Mouse (Mus musculus) spleen, adult 12 weeks (tissue): ENCODE results near the gene Wnk2.

Experiments
- DNase-seq: peaks from one replicate; pipeline ENCODE4 v3.0.0; 2022; ENCODE audit warnings: low spot score

Wnk2 gene

DNA sequence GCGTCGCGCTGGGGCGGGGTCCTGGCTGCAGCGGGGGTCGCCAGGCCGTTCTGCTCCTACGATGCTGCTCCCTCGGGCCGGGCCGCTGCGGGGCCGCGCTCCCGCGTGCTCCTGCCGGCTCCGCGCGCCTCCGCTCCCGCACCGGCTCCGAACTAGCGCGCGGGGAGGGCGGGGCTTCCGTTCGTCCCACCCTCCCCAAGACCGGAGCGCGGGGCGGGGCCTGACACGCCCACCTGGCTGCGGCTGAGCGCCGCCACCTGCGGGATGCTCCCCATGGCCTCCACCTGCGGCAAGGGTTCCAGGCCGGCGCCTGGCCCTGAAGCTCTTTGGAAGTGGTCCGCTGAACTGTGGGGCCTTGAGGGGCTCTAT lies at the start of gene Wnk2:
Wnk2 (minus strand) TSS at position 157 of the 369 bp plus-strand sequence.
- DNase-seq = peak; percentile 12

DNA sequence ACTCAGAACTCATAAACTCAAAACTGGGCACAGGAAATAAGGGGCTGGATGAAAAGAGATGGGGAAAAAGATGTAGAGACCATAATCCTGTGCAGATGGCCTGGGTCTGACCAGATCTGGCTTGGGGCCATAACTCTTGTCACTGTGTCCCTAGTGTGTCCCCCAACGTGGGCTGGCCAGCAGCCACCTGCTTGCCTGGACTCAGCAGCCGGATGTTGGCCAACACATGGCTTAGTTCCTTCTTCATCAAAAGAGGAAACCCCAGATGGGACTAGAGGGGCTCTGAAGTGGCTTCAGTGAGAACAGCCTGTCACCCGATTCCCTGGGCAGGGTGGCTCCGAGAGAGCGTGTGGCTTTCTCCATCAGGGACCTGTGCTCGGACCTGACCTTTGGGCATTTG lies 49.0 kb upstream of the Wnk2 start:
- no peak for DNase-seq

DNA sequence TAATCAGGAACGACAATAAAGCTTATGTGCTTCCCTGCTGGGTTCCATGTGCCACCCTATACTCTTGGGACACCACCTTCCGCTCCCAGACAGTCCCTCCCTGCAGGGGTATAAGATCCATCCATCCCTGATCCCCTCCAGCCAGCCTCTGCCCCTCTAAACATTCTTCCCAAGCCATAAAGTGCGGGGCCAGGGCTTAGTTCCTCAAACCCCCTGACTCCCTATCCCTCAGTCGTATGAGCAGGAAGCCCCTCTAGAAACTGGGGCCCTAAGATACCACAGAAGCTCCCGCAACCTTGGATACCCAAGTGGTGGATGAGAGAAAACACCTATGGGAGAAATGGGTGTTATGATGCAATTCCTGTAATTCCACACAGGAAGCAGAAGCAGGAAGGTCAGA lies 48.4 kb upstream of the Wnk2 start:
- DNase-seq = no peak

DNA sequence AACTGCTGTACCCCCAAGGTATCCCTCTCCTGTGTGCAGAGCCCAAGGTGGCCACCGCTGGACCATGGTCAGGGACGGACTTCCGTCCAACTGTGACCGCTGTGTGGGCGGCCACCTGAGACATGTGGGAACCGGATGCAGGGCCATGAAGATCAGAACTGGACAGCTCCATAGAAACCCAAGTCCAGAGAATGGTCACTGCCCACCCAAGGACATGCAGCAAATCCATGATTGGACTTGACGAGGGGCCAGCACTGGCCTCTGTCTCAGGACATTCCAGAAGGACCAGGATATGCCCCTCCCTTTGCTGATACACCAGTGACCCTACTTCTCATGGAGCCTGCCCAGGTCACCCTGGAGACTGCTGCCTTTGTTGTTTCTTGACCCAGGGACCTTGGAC lies 47.8 kb upstream of the Wnk2 start:
- no peak for DNase-seq

DNA sequence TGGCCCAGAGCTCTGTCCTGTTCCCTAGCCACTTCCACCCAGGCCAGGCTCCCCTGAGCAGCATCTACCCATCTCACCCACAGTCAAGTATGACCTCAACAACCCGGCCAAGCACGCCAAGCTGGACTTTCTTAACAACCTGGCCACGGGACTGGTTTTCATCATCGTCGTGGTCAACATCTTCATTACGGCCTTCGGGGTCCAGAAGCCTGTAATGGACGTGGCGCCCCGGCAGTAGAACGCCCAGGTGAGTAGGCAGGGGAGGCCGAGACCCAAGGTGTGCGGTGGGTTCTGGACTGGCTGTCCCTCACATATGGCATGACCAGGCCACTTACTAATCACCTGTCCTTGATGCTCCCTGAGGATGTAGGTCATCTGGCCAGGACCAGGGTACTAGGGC lies 47.0 kb upstream of the Wnk2 start:
- no peak for DNase-seq

DNA sequence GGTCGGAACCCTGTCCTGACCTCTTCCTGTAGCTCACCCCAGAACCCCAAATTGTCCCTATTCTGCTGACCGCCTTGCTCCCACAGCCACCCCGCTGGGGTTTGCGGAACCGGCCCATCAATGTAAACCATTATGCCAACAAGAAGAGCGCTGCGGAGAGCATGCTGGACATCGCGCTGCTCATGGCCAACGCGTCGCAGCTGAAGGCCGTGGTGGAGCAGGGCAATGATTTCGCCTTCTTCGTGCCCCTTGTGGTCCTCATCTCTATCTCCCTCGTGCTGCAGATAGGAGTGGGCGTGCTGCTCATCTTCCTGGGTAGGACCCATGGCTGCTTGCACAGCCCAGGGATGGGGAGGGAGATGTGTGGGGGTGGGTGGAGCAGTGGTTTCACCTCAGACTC lies 45.8 kb upstream of the Wnk2 start:
- DNase-seq = no peak

DNA sequence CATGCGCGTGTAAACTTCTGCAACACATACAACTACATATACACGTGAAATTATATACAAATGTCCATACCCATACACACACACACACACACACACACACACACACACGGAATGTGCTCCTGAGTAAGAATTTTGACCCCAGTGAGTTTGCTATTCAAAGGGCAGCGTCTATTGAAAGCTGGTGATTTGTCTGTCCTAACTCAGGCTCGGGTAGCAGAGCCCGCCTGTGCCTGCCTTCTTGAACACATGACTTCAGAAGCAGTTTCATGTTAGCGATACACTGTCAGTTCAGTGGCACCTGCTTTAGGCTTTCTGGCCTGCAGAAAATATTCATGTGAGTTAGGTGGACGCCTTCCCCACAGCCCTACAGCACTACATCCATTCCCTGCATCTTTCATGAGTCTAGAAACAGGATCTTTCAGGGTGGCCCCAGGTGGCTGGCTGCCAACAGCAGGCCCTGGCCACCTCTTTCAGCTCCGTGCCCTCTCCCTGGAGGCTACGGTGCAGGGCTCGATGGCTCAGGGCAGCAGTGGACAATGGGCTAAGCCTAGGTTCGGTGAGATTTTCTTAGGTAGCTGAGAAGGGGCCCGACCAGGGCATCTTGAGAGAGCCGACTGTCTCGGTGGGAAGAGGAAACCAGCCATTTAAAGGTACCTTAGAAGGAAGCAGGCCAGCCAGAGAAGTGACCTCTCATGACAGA lies 44.5 kb upstream of the Wnk2 start:
- no peak for DNase-seq

DNA sequence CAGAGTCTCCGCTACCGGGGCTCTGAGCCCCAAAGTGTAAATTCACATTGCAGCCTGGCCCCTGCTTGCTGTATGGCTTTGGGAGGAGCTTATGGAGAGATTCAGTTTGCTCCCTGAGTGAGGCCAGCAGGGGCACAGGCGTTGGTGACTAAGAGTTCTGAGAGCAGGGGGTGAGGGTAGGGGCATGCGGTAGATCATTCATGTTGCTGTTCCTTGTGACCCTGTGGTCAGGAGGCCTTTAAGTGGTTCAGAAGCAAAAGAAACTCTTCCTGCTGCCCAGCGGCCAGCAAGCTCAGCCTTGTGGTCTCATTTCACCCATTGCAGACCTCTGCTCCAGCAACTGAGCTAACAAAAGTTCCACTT lies 43.8 kb upstream of the Wnk2 start:
- no peak for DNase-seq

DNA sequence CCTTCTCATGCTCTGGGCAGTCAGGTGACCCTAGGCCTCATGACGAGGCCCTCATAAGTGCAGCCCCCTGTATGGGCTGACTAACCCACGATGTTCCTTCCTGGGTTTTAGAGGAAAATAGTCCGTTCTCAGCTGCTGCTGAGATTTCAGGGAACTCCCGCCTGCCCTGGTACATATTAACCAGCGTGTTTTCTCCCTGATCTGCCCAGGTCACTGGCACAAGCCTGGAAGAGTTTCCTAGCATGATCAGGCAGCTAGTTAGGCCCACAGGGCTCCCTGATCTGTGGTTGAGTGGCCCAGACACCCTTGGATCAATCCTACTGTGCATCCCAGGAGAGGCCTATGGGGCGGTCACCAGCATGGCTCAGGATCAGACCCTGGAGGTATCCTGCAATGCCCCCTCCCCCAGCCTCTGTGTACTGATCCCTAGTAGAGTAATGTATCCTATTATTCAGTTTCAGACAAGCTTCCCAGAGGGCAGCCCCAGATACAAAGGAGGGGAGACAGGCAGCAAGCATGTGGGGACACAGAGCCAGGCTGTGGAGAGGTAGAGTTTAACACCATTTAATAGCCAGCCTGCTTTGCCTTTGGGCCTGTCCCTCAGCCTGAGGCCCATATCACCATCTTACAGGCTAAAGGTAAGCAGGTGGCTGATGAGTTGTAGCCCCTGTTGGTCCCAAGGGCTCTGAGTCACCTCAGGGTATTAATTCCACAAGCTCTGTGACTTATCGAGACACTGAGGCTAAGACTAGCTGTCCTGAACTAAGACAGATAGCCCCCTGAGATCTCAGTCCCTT lies 43.3 kb upstream of the Wnk2 start:
- DNase-seq = no peak

DNA sequence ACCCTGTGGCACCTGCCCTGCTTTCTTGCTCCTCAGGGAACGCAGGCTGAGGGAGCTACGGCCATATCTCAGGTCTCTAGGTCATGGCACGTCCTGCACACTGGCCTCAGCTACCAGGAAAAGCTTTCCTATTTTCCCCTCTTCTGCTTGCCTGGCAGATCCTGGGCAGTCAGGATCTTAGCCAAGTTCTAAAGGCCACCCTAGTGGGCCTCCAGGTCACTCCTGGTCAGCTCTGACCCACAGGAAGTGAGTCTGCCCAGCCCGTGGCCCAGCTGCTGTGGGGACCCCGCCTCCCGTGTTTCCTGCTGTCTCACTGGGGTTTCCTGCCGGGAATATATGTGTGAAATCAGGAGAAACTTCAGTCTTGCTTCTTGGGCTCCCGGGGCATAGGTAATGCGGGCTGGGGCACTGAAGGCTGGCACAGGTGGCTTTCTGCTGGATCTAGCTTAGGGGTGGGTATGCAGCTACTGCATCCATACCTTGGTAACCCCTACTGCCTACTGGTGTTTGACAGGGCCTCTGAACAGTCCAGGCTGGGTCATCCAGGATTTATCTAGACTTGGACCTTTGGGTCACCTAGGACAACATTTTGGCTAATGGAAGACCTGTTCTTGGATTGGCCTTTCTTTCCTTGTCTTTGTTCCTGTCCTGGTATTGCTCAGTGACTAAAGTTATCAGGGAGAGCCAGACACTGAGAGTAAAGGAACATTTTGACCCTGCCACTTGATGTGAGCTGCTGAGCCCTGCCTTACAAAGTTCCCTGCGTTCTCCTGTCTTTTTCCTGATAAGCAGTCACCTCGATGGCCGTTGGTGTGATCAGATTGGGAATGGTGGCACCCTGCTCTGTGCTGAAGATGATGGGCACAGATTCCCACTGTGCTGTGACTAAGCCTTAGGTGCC lies 42.4 kb upstream of the Wnk2 start:
- DNase-seq = no peak

DNA sequence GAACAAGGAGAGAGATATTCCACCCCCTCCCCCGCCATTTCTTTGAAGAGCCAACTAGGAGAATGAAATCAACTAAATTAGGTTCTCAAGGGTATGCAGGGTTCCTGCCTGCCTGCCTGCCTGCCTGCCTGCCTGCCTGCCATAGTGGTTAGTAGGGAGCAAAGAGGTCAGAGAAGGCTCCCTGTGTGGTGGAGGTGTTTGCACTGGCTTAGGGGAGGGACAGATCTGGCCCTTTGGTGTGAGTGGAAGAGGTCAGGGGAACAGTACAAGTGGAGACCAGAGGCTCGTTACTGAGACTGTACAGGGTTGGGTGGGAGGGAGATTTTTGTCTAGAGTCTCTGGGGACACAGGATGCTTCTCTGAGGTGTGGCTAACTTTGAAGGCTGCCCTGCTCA lies 41.1 kb upstream of the Wnk2 start:
- no peak for DNase-seq

DNA sequence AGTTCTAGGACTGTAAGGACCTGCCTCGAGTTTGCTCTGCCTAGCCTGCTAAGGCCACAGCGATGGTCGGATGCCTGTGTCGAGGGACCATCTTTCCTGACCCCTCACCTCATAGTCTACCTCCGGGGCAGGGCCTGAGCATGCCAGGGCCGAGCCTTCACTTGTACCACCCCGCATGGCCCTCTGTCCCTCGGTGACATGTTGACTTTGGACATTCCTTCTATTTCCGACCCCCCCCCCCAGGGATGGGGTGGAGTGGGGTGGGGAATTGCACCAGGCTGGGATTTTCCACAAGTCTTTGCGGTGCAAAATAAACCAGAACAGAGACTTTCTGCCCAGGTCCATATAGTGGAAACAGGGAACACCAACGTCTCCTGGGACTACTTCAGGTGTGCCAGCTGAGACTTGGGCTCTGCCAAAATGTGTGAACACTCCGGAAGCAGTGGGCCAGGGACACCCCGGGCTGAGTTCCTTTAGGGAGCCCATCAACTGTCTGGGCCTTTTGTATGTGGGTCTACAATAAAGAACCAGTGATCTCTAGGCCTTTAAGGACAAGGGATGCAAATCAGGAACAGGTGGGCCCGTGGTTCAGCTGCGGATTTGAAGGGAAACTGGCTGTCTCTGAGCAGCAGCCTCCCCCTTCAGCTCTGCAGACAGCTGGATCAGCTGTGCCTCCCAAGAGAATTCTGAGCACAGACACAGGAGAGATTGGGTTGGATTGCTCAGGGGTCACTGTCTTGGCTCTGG lies 40.6 kb upstream of the Wnk2 start:
- DNase-seq = no peak

DNA sequence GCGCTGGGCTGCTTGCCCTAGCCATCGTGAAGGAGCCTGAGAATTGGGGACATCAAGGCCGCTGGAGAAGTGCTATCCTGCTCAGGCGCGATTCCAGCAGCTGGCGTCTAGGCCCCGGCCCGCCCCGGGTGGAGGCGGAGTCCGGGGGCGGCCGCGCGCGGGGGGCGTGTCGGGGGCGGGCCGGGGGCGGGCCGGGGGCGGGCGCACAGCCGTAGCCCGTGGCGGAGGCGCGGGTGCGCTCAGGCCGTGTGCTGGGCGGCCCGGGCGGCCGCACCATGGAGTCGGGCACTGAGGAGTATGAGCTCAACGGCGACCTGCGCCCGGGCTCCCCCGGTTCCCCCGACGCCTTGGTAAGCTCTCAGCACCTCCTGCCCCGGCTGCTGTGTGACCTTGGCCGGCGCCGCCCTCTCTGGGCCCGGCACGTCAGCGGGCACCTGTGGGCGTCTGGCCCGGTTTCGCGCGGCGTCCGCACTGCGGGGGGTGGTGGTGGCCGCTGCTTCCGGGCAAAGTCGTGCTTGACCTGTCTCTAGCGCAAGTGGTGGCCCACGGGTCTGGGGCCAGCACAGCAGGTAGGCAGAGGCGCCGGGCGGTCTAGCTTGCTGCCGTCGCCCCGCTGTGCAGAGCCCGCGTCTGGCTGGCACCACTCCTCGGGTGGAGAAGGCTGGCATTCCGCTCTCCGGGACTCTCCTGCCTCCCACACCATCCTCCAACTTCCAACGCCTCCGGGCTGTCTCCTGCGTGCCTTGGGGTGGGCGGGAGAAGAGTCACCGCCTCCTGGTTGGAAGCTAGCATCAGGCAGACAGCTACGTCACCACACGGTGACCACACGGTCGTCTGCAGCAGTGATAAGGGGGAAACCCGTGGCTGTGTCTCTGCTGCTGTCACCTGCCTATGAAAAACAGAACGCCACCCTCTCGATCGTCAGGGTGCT lies 39.7 kb upstream of the Wnk2 start, which contains the start of gene Ninj1:
Ninj1 (plus strand) TSS at position 198 of the 931 bp plus-strand sequence.
- peak; percentile 64 for DNase-seq

DNA sequence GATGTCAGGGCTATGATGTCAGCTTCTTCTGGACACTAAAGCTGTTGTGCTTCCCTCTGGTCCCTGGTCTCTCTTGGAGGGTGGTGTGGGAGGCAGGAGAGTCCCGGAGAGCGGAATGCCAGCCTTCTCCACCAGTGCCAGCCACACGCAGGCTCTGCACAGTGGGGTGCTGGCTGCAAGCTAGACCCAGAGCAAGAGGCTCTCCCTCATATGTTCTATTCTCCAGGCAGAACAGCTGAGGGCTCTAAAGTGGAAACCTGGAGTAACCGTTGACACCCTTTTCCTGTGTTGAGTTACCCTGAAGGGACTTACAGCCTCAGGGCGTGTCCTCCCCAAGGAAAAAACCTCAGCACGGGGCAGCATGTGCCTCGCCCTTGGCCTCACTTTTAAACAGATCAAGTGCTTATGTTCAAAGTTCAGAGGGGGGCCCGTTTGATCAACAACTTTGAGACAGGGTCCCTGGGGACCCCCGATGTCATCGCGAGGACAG lies 39.0 kb upstream of the Wnk2 start:
- no peak for DNase-seq

DNA sequence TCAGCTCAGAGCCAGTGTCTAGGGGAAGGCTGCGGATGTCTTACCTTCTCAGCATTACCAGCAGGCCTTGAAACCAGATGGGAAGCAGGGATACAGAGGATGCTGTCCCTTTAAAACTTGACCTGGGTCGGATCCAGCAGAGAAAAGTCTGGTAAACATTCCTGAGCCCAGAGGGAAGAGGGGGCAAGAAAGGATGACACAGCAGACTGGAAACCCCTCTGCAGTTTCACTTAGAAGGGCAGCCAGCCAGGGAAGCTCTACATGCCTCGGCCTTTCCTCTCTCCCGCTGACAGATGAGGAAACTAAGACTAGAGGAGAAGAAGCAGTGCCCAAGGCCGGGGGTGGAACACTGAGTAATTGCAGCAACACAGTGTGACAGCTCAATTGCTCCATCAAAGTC lies 35.8 kb upstream of the Wnk2 start:
- no peak for DNase-seq

DNA sequence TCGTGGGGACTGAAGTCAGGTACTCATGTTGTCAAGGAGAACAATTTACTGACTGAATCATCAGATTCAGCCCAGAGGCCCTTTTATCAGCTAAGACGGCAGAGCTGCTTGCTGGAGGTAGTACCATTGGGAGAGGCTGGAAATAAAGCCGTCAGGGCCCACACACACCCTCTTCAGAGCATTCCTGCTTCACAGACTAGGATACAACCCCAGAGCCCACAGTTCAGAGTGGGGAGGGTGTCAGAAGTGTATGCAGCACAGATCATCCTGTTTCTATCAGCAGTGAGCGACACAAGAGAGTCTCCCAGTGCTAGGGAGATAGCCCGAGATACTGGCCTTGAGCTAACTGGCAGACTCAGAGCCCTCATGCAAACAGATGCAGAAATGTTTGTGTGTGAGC lies 35.3 kb upstream of the Wnk2 start:
- no peak for DNase-seq

DNA sequence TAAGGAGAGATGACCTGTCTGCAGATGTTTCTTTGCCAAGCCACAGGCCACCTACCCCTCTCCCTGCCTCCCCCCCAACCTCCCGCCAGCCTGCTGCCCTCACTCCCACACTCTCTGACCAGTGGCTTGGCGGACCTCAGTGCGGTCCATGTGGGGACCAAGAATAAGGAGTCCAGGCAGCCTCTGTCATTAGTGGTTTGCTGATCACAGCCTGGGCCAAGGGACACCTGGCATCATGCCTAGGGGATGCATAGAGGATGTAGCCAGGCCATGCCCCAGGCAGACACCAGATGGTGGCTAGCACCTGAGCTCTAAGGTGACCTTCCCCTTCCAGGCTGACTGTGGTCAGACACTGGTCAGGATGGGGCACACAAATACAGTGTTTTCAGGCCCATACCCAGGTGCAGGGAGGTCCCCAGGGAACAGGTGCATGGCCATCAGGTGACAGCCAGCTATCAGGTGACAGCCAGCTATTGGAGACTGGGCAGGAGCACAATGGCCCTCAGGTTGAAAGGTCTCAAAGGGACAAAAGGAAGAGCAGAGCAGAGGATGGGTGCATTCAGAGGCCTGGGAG lies 33.7 kb upstream of the Wnk2 start:
- no peak for DNase-seq

DNA sequence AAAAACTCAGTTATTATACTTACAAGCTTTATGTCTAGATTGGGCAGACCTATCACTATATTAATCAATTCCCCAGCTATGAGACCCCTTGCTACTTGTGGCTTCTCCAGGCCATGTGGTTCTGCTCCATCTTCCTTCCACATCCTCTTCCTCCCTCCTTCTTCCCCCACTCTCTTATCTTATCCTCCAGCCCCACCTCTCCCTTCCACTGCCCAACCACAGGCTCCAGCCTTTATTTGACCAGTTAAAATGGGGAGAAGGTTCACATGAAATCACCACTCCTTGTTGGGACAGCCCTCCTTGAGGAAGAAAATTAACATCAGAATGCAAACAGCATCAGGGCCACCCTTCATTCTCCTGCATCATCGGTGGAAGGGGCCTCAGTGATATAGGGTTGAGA lies 32.9 kb upstream of the Wnk2 start:
- no peak for DNase-seq

DNA sequence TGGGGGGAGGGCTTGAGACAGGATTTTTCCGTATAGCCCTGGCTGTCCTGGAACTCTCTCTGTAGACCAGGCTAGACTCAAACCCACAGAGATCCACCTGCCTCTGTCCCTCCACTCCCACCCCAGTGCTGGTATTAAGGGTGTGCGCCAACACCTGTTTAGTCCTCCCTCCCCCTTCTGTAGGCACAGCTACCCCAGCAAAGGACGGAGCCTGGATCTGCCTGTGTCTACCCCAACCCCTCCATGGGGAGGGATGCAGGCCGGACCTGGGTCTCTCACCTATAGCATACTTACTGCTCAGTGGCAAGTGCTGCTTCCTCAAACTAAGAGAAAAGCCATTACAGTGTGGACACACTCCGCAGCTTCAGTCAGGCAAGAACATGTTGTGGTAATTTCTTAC lies 32.5 kb upstream of the Wnk2 start:
- DNase-seq = no peak

DNA sequence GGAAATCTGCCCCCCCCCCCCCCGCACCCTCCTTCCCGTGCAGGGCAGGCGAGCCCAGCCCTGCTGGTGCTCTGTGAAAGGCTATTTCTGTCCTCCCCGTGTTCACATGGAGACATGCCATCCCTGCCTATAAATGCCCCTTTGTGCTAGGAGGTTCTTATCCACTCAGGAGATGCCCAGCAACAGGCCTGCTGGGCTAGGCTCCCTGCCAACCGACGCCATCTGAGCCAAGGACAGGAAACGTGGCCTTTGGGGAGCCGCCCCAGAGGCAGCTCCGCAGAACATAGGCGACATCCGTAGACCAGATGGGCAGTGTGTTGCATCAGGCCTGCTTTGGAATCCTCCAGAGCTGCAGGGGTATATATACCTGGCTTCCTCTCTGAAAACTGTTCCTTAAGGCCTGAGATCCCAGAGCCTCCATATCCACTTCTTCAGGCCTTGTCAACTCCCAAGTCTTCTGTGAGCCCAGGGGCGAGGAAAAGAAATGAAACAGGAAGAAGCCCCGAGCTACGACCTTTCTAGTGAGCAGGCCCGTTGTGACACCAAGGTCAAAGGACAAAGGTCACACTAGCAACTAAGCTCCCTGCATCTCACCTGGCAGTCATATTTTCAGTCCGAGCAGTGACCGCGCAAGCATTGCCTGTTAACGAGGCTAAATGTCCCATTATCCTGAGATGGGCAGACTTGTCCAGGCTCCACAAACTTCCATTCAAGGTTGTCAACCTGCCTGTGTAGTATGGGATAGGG lies 31.2 kb upstream of the Wnk2 start:
- DNase-seq = no peak
